Mouse (Mus musculus) forebrain, embryonic 12.5 days (tissue): Measurements from ENCODE around the gene Scube1. TPM values are rescaled to one million over a fixed set of nuclear protein-coding genes. Genes with fewer than 3 reads are reported as not detected.

Source experiments
- ATAC-seq: fragments of 200-750 bp; cut with Nextera tagmentation; 2 replicates; pipeline ENCODE4 v1.8.0; 2017; ENCODE audit warnings: moderate TSS enrichment; ENCODE audit not compliant: low FRiP score
- H3K27ac ChIP-seq: fragments of 300-500 bp; sonication (generic); 2 replicates; pipeline ENCODE4 v1.5.1; 2016; ENCODE audit warnings: mild to moderate bottlenecking
- H3K27me3 ChIP-seq: fragments of 300-500 bp; sonication (generic); 2 replicates; pipeline ENCODE4 v1.6.1; 2016; ENCODE audit warnings: mild to moderate bottlenecking
- H3K36me3 ChIP-seq: fragments of 300-500 bp; sonication (generic); replicated peaks from 2 replicates; pipeline ENCODE4 v1.6.1; 2016; ENCODE audit warnings: mild to moderate bottlenecking
- H3K4me1 ChIP-seq: fragments of 300-500 bp; sonication (generic); 2 replicates; pipeline ENCODE4 v1.6.1; 2016
- H3K4me2 ChIP-seq: fragments of 300-500 bp; sonication (generic); 2 replicates; pipeline ENCODE4 v1.6.1; 2016; ENCODE audit warnings: mild to moderate bottlenecking, moderate library complexity
- H3K4me3 ChIP-seq: fragments of 300-500 bp; sonication (generic); replicated peaks from 2 replicates; pipeline ENCODE4 v1.5.1; 2016; ENCODE audit warnings: mild to moderate bottlenecking
- H3K9ac ChIP-seq: fragments of 300-500 bp; sonication (generic); 2 replicates; pipeline ENCODE4 v1.6.1; 2016; ENCODE audit warnings: mild to moderate bottlenecking
- H3K9me3 ChIP-seq: fragments of 300-500 bp; sonication (generic); 2 replicates; pipeline ENCODE4 v1.6.1; 2016
- WGBS: fragments of 180-500 bp; shearing (Covaris S2); methylation state at CpG from one replicate; pipeline ENCODE4 v1.1.7; 2016; 5-methylcytosine and 5-hydroxymethylcytosine counted together
- polyA plus RNA-seq: library from polyadenylated mRNA; unstranded; fragments of >200 nt; fragmentation: Nextera tagmentation; extraction: Ambion mirVana; gene quantifications from 2 replicates; pipeline ENCODE4 v1.2.1, GENCODE M21; 2016

Gene Scube1
- polyA plus RNA-seq, 1 experiment from 2014 or later = 17.9 TPM

GRCm38 (mm10) chr15:83591758-83592157 lies 133.1 kb downstream of the Scube1 start:
- 96% methylated on average over 6 of the region's 6 CpGs for WGBS
- ATAC-seq = no peak
- Histone ChIP-seq H3K4me3 (no peak overlapping the region), H3K9me3 (no peaks in the 10 kb centered on the region), H3K4me2 (no peak overlapping the region), H3K36me3 (peaks cover 25% of the 10 kb centered on the region), H3K27ac (no peak overlapping the region), H3K9ac (no peak overlapping the region), H3K27me3 (no peaks in the 10 kb centered on the region), H3K4me1 (peaks cover 22% of the 10 kb centered on the region)

- no peaks in the 10 kb centered on the region for H3K27me3 ChIP-seq
- peaks cover 34% of the 10 kb centered on the region for H3K36me3 ChIP-seq
- no peaks in the 10 kb centered on the region for H3K9me3 ChIP-seq
- 93% methylated on average over 4 of the region's 4 CpGs for WGBS
- H3K27ac ChIP-seq = no peak overlapping the region
- H3K4me1 ChIP-seq = peaks cover 22% of the 10 kb centered on the region
- no peak overlapping the region for H3K4me2 ChIP-seq
- H3K4me3 ChIP-seq = no peak overlapping the region
- H3K9ac ChIP-seq = no peak overlapping the region
- ATAC-seq = no peak
These were observed 134.0 kb downstream of the Scube1 start for GRCm38 (mm10) chr15:83590841-83591240.

GRCm38 (mm10) chr15:83584741-83585220 lies 140.0 kb downstream of the Scube1 start:
- 89% methylated on average over 6 of the region's 6 CpGs for WGBS
- H3K4me1 ChIP-seq = no peaks in the 10 kb centered on the region

GRCm38 (mm10) chr15:83583419-83584156 lies 141.2 kb downstream of the Scube1 start:
- Histone ChIP-seq H3K27me3 (no peaks in the 10 kb centered on the region), H3K36me3 (peaks cover 93% of the 10 kb centered on the region), H3K4me1 (no peaks in the 10 kb centered on the region), H3K4me2 (no peak overlapping the region), H3K9ac (no peak overlapping the region), H3K4me3 (no peak overlapping the region), H3K9me3 (no peaks in the 10 kb centered on the region), H3K27ac (no peak overlapping the region)
- no peak for ATAC-seq
- WGBS = 62% methylated on average over 8 of the region's 8 CpGs

More at GRCm38 (mm10) chr15:83584741-83585220, 140.0 kb downstream of the Scube1 start:
- Histone ChIP-seq H3K27me3 (no peaks in the 10 kb centered on the region), H3K9ac (no peak overlapping the region), H3K4me3 (no peak overlapping the region), H3K9me3 (no peaks in the 10 kb centered on the region), H3K4me2 (no peak overlapping the region), H3K27ac (no peak overlapping the region), H3K36me3 (peaks cover 85% of the 10 kb centered on the region)
- ATAC-seq = no peak

GRCm38 (mm10) chr15:83582931-83583330 lies 141.9 kb downstream of the Scube1 start:
- ATAC-seq = no peak
- H3K4me3 ChIP-seq = no peak overlapping the region
- no peaks in the 10 kb centered on the region for H3K4me1 ChIP-seq
- H3K27me3 ChIP-seq = no peaks in the 10 kb centered on the region
- H3K9me3 ChIP-seq = no peaks in the 10 kb centered on the region
- no peak overlapping the region for H3K27ac ChIP-seq
- no peak overlapping the region for H3K9ac ChIP-seq
- peaks cover 93% of the 10 kb centered on the region for H3K36me3 ChIP-seq
- H3K4me2 ChIP-seq = no peak overlapping the region
- 81% methylated on average over 4 of the region's 4 CpGs for WGBS

- no peak for ATAC-seq
- no peak overlapping the region for H3K4me3 ChIP-seq
- 93% methylated on average over 9 of the region's 9 CpGs for WGBS
- no peak overlapping the region for H3K27ac ChIP-seq
- H3K4me1 ChIP-seq = no peaks in the 10 kb centered on the region
- H3K36me3 ChIP-seq = peaks cover 73% of the 10 kb centered on the region
- no peak overlapping the region for H3K4me2 ChIP-seq
- no peaks in the 10 kb centered on the region for H3K9me3 ChIP-seq
- no peak overlapping the region for H3K9ac ChIP-seq
- no peaks in the 10 kb centered on the region for H3K27me3 ChIP-seq
These were observed 148.2 kb downstream of the Scube1 start for GRCm38 (mm10) chr15:83576651-83577050.

- no peaks in the 10 kb centered on the region for H3K4me1 ChIP-seq
- H3K4me3 ChIP-seq = no peak overlapping the region
- 95% methylated on average over 8 of the region's 8 CpGs for WGBS
- ATAC-seq = no peak
- H3K27me3 ChIP-seq = no peaks in the 10 kb centered on the region
- H3K36me3 ChIP-seq = peaks cover 62% of the 10 kb centered on the region
- no peak overlapping the region for H3K4me2 ChIP-seq
- H3K9me3 ChIP-seq = no peaks in the 10 kb centered on the region
- no peak overlapping the region for H3K27ac ChIP-seq
- H3K9ac ChIP-seq = no peak overlapping the region
These were observed 149.3 kb downstream of the Scube1 start for GRCm38 (mm10) chr15:83575543-83575942.

- Histone ChIP-seq H3K4me3 (no peak overlapping the region), H3K36me3 (peaks cover 55% of the 10 kb centered on the region), H3K4me2 (no peak overlapping the region), H3K4me1 (no peaks in the 10 kb centered on the region), H3K27me3 (no peaks in the 10 kb centered on the region), H3K9me3 (no peaks in the 10 kb centered on the region), H3K9ac (no peak overlapping the region), H3K27ac (no peak overlapping the region)
- 86% methylated on average over 6 of the region's 6 CpGs for WGBS
- no peak for ATAC-seq
These were observed 150.0 kb downstream of the Scube1 start for GRCm38 (mm10) chr15:83574731-83575351.

GRCm38 (mm10) chr15:83573606-83574005 lies 151.2 kb downstream of the Scube1 start:
- Histone ChIP-seq H3K4me3 (no peak overlapping the region), H3K27ac (no peak overlapping the region), H3K9me3 (no peaks in the 10 kb centered on the region), H3K27me3 (no peaks in the 10 kb centered on the region), H3K9ac (no peak overlapping the region), H3K36me3 (peaks cover 44% of the 10 kb centered on the region), H3K4me1 (no peaks in the 10 kb centered on the region), H3K4me2 (no peak overlapping the region)
- 99% methylated on average over 12 of the region's 12 CpGs for WGBS
- ATAC-seq = no peak

GRCm38 (mm10) chr15:83572132-83572531 lies 152.7 kb downstream of the Scube1 start:
- H3K27me3 ChIP-seq = no peaks in the 10 kb centered on the region
- no peak overlapping the region for H3K9ac ChIP-seq
- peaks cover 29% of the 10 kb centered on the region for H3K36me3 ChIP-seq
- no peak for ATAC-seq
- WGBS = 89% methylated on average over 4 of the region's 4 CpGs
- H3K4me2 ChIP-seq = no peak overlapping the region
- no peak overlapping the region for H3K27ac ChIP-seq
- no peaks in the 10 kb centered on the region for H3K9me3 ChIP-seq
- H3K4me3 ChIP-seq = no peak overlapping the region
- no peaks in the 10 kb centered on the region for H3K4me1 ChIP-seq

GRCm38 (mm10) chr15:83571636-83572035 lies 153.2 kb downstream of the Scube1 start:
- WGBS = 92% methylated on average over 5 of the region's 5 CpGs
- no peak for ATAC-seq
- no peaks in the 10 kb centered on the region for H3K4me1 ChIP-seq
- no peaks in the 10 kb centered on the region for H3K9me3 ChIP-seq
- no peak overlapping the region for H3K27ac ChIP-seq
- no peak overlapping the region for H3K9ac ChIP-seq
- H3K36me3 ChIP-seq = peaks cover 24% of the 10 kb centered on the region
- H3K4me2 ChIP-seq = no peak overlapping the region
- no peak overlapping the region for H3K4me3 ChIP-seq
- no peaks in the 10 kb centered on the region for H3K27me3 ChIP-seq

- WGBS = 69% methylated on average over 2 of the region's 2 CpGs
- no peak overlapping the region for H3K9ac ChIP-seq
- H3K36me3 ChIP-seq = peaks cover 14% of the 10 kb centered on the region
- no peaks in the 10 kb centered on the region for H3K9me3 ChIP-seq
- H3K4me3 ChIP-seq = no peak overlapping the region
- no peak overlapping the region for H3K27ac ChIP-seq
- ATAC-seq = no peak
- no peak overlapping the region for H3K4me2 ChIP-seq
- H3K4me1 ChIP-seq = no peaks in the 10 kb centered on the region
- H3K27me3 ChIP-seq = no peaks in the 10 kb centered on the region
These were observed 154.2 kb downstream of the Scube1 start for GRCm38 (mm10) chr15:83570641-83571040.

- no peak for ATAC-seq
- 62% methylated on average over 11 of the region's 11 CpGs for WGBS
These were observed 155.1 kb downstream of the Scube1 start for GRCm38 (mm10) chr15:83569682-83570081.

More at GRCm38 (mm10) chr15:83569682-83570081, 155.1 kb downstream of the Scube1 start:
- H3K36me3 ChIP-seq = peaks cover 4% of the 10 kb centered on the region
- H3K4me3 ChIP-seq = no peak overlapping the region
- H3K9me3 ChIP-seq = no peaks in the 10 kb centered on the region
- H3K27me3 ChIP-seq = no peaks in the 10 kb centered on the region
- no peak overlapping the region for H3K9ac ChIP-seq
- H3K27ac ChIP-seq = no peak overlapping the region
- H3K4me2 ChIP-seq = no peak overlapping the region
- no peaks in the 10 kb centered on the region for H3K4me1 ChIP-seq
